Mouse (Mus musculus): ENCODE measurements around the gene Fibin. TPM values are rescaled to one million over a fixed set of nuclear protein-coding genes. Genes with fewer than 3 reads are reported as not detected.

Fibin gene
- polyA plus RNA-seq, 1 experiment: not detected

- Histone ChIP-seq H3K27ac (ENCODE audit: insufficient read depth, low read depth, low read length) (no peak overlapping the region), H3K4me3 (ENCODE audit: insufficient read depth, low read length) (no peak overlapping the region), H3K4me1 (ENCODE audit: control insufficient read depth, insufficient read depth, low read length) (no peaks in the 10 kb centered on the region)
- TF ChIP-seq POLR2A (IDR thresholded peaks at IDR 0.05; ENCODE audit: borderline replicate concordance, low read depth, low read length) (no peak), CTCF (IDR thresholded peaks at IDR 0.05; ENCODE audit: low read depth, low read length) (no peak)
Measured at GRCm38 (mm10) chr2:110367382-110367887, 4.5 kb upstream of the Fibin start.

GRCm38 (mm10) chr2:110365401-110365800, 2.4 kb upstream of the Fibin start:
- no peak for TF ChIP-seq CTCF (IDR thresholded peaks at IDR 0.05; ENCODE audit: low read depth, low read length)
- no peak overlapping the region for H3K27ac ChIP-seq (ENCODE audit: insufficient read depth, low read depth, low read length)
- H3K4me1 ChIP-seq (ENCODE audit: control insufficient read depth, insufficient read depth, low read length): no peaks in the 10 kb centered on the region
- no peak overlapping the region for H3K4me3 ChIP-seq (ENCODE audit: insufficient read depth, low read length)

- Histone ChIP-seq H3K4me3 (ENCODE audit: insufficient read depth, low read length) (no peak overlapping the region), H3K4me1 (ENCODE audit: control insufficient read depth, insufficient read depth, low read length) (no peaks in the 10 kb centered on the region), H3K27ac (ENCODE audit: insufficient read depth, low read depth, low read length) (no peak overlapping the region)
- TF ChIP-seq CTCF (IDR thresholded peaks at IDR 0.05; ENCODE audit: low read depth, low read length) (no peak), POLR2A (IDR thresholded peaks at IDR 0.05; ENCODE audit: borderline replicate concordance, low read depth, low read length) (no peak)
Measured at GRCm38 (mm10) chr2:110363855-110364254, 872 bp upstream of the Fibin start.

GRCm38 (mm10) chr2:110353302-110353970, 9.5 kb downstream of the Fibin start:
- H3K4me3 ChIP-seq (ENCODE audit: insufficient read depth, low read length): no peak overlapping the region
- no peak overlapping the region for H3K27ac ChIP-seq (ENCODE audit: insufficient read depth, low read depth, low read length)
- TF ChIP-seq CTCF (IDR thresholded peaks at IDR 0.05; ENCODE audit: low read depth, low read length) (no peak), POLR2A (IDR thresholded peaks at IDR 0.05; ENCODE audit: borderline replicate concordance, low read depth, low read length) (no peak)
- no peaks in the 10 kb centered on the region for H3K4me1 ChIP-seq (ENCODE audit: control insufficient read depth, insufficient read depth, low read length)

- H3K4me3 ChIP-seq (ENCODE audit: insufficient read depth, low read length): no peak overlapping the region
- no peak overlapping the region for H3K27ac ChIP-seq (ENCODE audit: insufficient read depth, low read depth, low read length)
- H3K4me1 ChIP-seq (ENCODE audit: control insufficient read depth, insufficient read depth, low read length): no peaks in the 10 kb centered on the region
- no peak for TF ChIP-seq POLR2A (IDR thresholded peaks at IDR 0.05; ENCODE audit: borderline replicate concordance, low read depth, low read length)
- no peak for TF ChIP-seq CTCF (IDR thresholded peaks at IDR 0.05; ENCODE audit: low read depth, low read length)
Measured at GRCm38 (mm10) chr2:110351843-110352251, 11.1 kb downstream of the Fibin start.

GRCm38 (mm10) chr2:110351406-110351805, 11.6 kb downstream of the Fibin start:
- no peak overlapping the region for H3K4me3 ChIP-seq (ENCODE audit: insufficient read depth, low read length)

GRCm38 (mm10) chr2:110328953-110329352, 34.0 kb downstream of the Fibin start:
- TF ChIP-seq POLR2A (IDR thresholded peaks at IDR 0.05; ENCODE audit: borderline replicate concordance, low read depth, low read length) (no peak), CTCF (IDR thresholded peaks at IDR 0.05; ENCODE audit: low read depth, low read length) (no peak)
- Histone ChIP-seq H3K4me1 (ENCODE audit: control insufficient read depth, insufficient read depth, low read length) (no peaks in the 10 kb centered on the region), H3K4me3 (ENCODE audit: insufficient read depth, low read length) (no peak overlapping the region), H3K27ac (ENCODE audit: insufficient read depth, low read depth, low read length) (no peak overlapping the region)

More at GRCm38 (mm10) chr2:110351406-110351805, 11.6 kb downstream of the Fibin start:
- no peak for TF ChIP-seq POLR2A (IDR thresholded peaks at IDR 0.05; ENCODE audit: borderline replicate concordance, low read depth, low read length)
- no peak for TF ChIP-seq CTCF (IDR thresholded peaks at IDR 0.05; ENCODE audit: low read depth, low read length)
- Histone ChIP-seq H3K4me1 (ENCODE audit: control insufficient read depth, insufficient read depth, low read length) (no peaks in the 10 kb centered on the region), H3K27ac (ENCODE audit: insufficient read depth, low read depth, low read length) (no peak overlapping the region)

- no peak overlapping the region for H3K27ac ChIP-seq (ENCODE audit: insufficient read depth, low read depth, low read length)
- TF ChIP-seq POLR2A (IDR thresholded peaks at IDR 0.05; ENCODE audit: borderline replicate concordance, low read depth, low read length) (no peak), CTCF (IDR thresholded peaks at IDR 0.05; ENCODE audit: low read depth, low read length) (no peak)
- no peaks in the 10 kb centered on the region for H3K4me1 ChIP-seq (ENCODE audit: control insufficient read depth, insufficient read depth, low read length)
Measured at GRCm38 (mm10) chr2:110319949-110320348, 43.0 kb downstream of the Fibin start.

GRCm38 (mm10) chr2:110319266-110319665, 43.7 kb downstream of the Fibin start:
- H3K4me1 ChIP-seq (ENCODE audit: control insufficient read depth, insufficient read depth, low read length): no peaks in the 10 kb centered on the region
- H3K4me3 ChIP-seq (ENCODE audit: insufficient read depth, low read length): no peak overlapping the region
- no peak overlapping the region for H3K27ac ChIP-seq (ENCODE audit: insufficient read depth, low read depth, low read length)
- TF ChIP-seq POLR2A (IDR thresholded peaks at IDR 0.05; ENCODE audit: borderline replicate concordance, low read depth, low read length) (no peak), CTCF (IDR thresholded peaks at IDR 0.05; ENCODE audit: low read depth, low read length) (no peak)

More at GRCm38 (mm10) chr2:110319949-110320348, 43.0 kb downstream of the Fibin start:
- no peak overlapping the region for H3K4me3 ChIP-seq (ENCODE audit: insufficient read depth, low read length)

- no peak overlapping the region for H3K4me3 ChIP-seq (ENCODE audit: insufficient read depth, low read length)
- no peak for TF ChIP-seq CTCF (IDR thresholded peaks at IDR 0.05; ENCODE audit: low read depth, low read length)
- TF ChIP-seq POLR2A (IDR thresholded peaks at IDR 0.05; ENCODE audit: borderline replicate concordance, low read depth, low read length): no peak
- no peaks in the 10 kb centered on the region for H3K4me1 ChIP-seq (ENCODE audit: control insufficient read depth, insufficient read depth, low read length)
- no peak overlapping the region for H3K27ac ChIP-seq (ENCODE audit: insufficient read depth, low read depth, low read length)
Measured at GRCm38 (mm10) chr2:110318719-110319118, 44.3 kb downstream of the Fibin start.
